Mouse (Mus musculus) kidney, embryonic 14.5 days (tissue): ENCODE results near the gene 4930519G04Rik. TPM values are rescaled to one million over a fixed set of nuclear protein-coding genes. Genes with fewer than 3 reads are reported as not detected.

Experiments used
- ATAC-seq: fragments of 200-750 bp; cut with Nextera tagmentation; 2 replicates; pipeline ENCODE4 v1.8.0; 2017; ENCODE audit warnings: moderate number of reproducible peaks, mild to moderate bottlenecking, moderate TSS enrichment, moderate library complexity; ENCODE audit not compliant: low FRiP score, low TSS enrichment
- H3K27ac ChIP-seq: fragments of 300-500 bp; sonication (generic); 2 replicates; pipeline ENCODE4 v1.5.1; 2014; ENCODE audit warnings: low read depth, mild to moderate bottlenecking, low read length, moderate library complexity, mixed read lengths
- H3K27me3 ChIP-seq: fragments of 300-500 bp; sonication (generic); 2 replicates; pipeline ENCODE4 v1.6.1; 2014; ENCODE audit warnings: mild to moderate bottlenecking, low read length; ENCODE audit not compliant: control insufficient read depth, insufficient read depth
- H3K36me3 ChIP-seq: fragments of 300-500 bp; sonication (generic); 2 replicates; pipeline ENCODE4 v1.6.1; 2014; ENCODE audit warnings: low read length, mixed read lengths; ENCODE audit not compliant: control insufficient read depth, insufficient read depth
- H3K4me1 ChIP-seq: fragments of 300-500 bp; sonication (generic); 2 replicates; pipeline ENCODE4 v1.6.1; 2014; ENCODE audit warnings: low read length, mixed read lengths; ENCODE audit not compliant: control insufficient read depth, insufficient read depth
- H3K4me2 ChIP-seq: fragments of 300-500 bp; sonication (generic); replicated peaks from 2 replicates; pipeline ENCODE4 v1.6.1; 2014; ENCODE audit warnings: low read depth, mild to moderate bottlenecking, low read length
- H3K4me3 ChIP-seq: fragments of 300-500 bp; sonication (generic); 2 replicates; pipeline ENCODE4 v1.5.1; 2014; ENCODE audit warnings: mild to moderate bottlenecking, low read length
- H3K9ac ChIP-seq: fragments of 300-500 bp; sonication (generic); 2 replicates; pipeline ENCODE4 v1.6.1; 2014; ENCODE audit warnings: low read depth, mild to moderate bottlenecking, low read length, moderate library complexity
- H3K9me3 ChIP-seq: fragments of 300-500 bp; sonication (generic); 2 replicates; pipeline ENCODE4 v1.6.1; 2016; ENCODE audit warnings: low read length; ENCODE audit not compliant: control insufficient read depth
- WGBS: fragments of 180-500 bp; shearing (Covaris S2); extraction: QIAGEN DNeasy Blood & Tissue Kit; methylation state at CpG from one replicate; pipeline ENCODE4 v1.1.7; 2014; 5-methylcytosine and 5-hydroxymethylcytosine counted together
- microRNA-seq: library from miRNA; unstranded; fragments of <30 nt; microRNA quantifications from one replicate; pipeline ENCODE4, GENCODE M21; 2016
- polyA plus RNA-seq: library from polyadenylated mRNA; unstranded; fragments of >200 nt; fragmentation: Nextera tagmentation; extraction: Ambion mirVana; gene quantifications from 2 replicates; pipeline ENCODE4 v1.2.1, GENCODE M21; 2014

Gene 4930519G04Rik
- polyA plus RNA-seq, 1 experiment from 2014 or later = not detected

GRCm38 (mm10) chr5:114926753-114927152 is 73.3 kb downstream of the 4930519G04Rik start:
- Histone ChIP-seq H3K9ac (no peak overlapping the region), H3K36me3 (no peaks in the 10 kb centered on the region), H3K27ac (no peak overlapping the region; the same call in 1 of the 2 replicates), H3K4me2 (no peak overlapping the region), H3K4me1 (peaks cover 12% of the 10 kb centered on the region), H3K4me3 (no peak overlapping the region), H3K9me3 (peaks cover 7% of the 10 kb centered on the region; the same call in 1 of the 2 replicates), H3K27me3 (no peaks in the 10 kb centered on the region)
- peak; percentile 44; the same call in 1 of the 2 replicates for ATAC-seq
- WGBS = 51% methylated on average over 9 of the region's 9 CpGs

GRCm38 (mm10) chr5:114931626-114932025 is 78.2 kb downstream of the 4930519G04Rik start:
- no peak overlapping the region for H3K4me3 ChIP-seq
- no peak overlapping the region for H3K9ac ChIP-seq
- 58% methylated on average over 5 of the region's 5 CpGs for WGBS
- H3K27me3 ChIP-seq = no peaks in the 10 kb centered on the region
- no peaks in the 10 kb centered on the region; the same call in none of the 2 replicates for H3K4me1 ChIP-seq
- no peak overlapping the region for H3K27ac ChIP-seq
- no peak overlapping the region for H3K4me2 ChIP-seq
- 0 out of 2 replicates have a peak, but pooled peaks cover 3% of the 10 kb centered on the region for H3K9me3 ChIP-seq
- H3K36me3 ChIP-seq = no peaks in the 10 kb centered on the region
- no peak for ATAC-seq

DNA sequence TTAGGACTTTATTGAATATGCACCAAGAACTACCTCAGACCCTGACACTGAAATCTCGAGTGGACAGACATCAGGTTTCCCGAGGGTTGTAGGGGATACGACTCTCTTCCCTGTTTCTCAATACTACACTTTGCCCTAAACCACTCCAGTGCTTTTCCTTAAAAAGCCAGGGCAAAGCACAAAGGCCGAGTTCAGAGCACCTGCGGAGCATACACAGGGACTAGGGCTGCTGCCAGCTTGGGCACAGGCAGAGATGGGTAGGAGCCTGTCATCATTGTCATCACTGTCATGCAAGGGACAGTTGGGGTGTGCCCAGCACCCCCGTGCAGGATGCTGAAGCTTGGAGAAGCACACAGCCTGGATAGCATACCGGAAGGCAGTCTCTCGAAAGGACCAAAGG is 79.7 kb downstream of the 4930519G04Rik start:
- Histone ChIP-seq H3K27ac (no peak overlapping the region), H3K36me3 (no peaks in the 10 kb centered on the region), H3K4me3 (no peak overlapping the region), H3K27me3 (no peaks in the 10 kb centered on the region), H3K9ac (no peak overlapping the region), H3K4me1 (no peaks in the 10 kb centered on the region), H3K4me2 (no peak overlapping the region), H3K9me3 (0 out of 2 replicates have a peak, but pooled peaks cover 3% of the 10 kb centered on the region)
- 85% methylated on average over 8 of the region's 8 CpGs for WGBS
- no peak for ATAC-seq

Small RNA genes within 50 kb of the gene (microRNA-seq; reads per million reads assigned to microRNA genes)
- 18.5 reads per million, percentile 32 among the genes with 10 or more reads in this experiment for gene Mir6240

Other genes with a start within 250 kb of the 4930519G04Rik start
- 12.8 and 18.6 TPM in 2 replicates for gene Trpv4, start 195.2 kb upstream of the 4930519G04Rik start, polyA plus RNA-seq
- gene Gltp, start 162.7 kb upstream of the 4930519G04Rik start, polyA plus RNA-seq = 42.6 and 64.5 TPM in 2 replicates
- gene Tchp, start 145.9 kb upstream of the 4930519G04Rik start, polyA plus RNA-seq = 10.0 and 18.5 TPM in 2 replicates
- 37.0 and 67.9 TPM in 2 replicates for gene Ankrd13a, start 79.0 kb upstream of the 4930519G04Rik start, polyA plus RNA-seq
- gene Git2, start 78.1 kb upstream of the 4930519G04Rik start, polyA plus RNA-seq = 32.8 and 41.7 TPM in 2 replicates
- 128 and 143 TPM in 2 replicates for gene 1500011B03Rik, start 30.2 kb upstream of the 4930519G04Rik start, polyA plus RNA-seq
- gene Gm9936, start 5.0 kb downstream of the 4930519G04Rik start, polyA plus RNA-seq = not detected in 2 replicates
- gene Oasl2, start 43.3 kb downstream of the 4930519G04Rik start, polyA plus RNA-seq = 2.2 and 4.0 TPM in 2 replicates
- gene Oasl1, start 69.6 kb downstream of the 4930519G04Rik start, polyA plus RNA-seq = 1.2 and 2.5 TPM in 2 replicates
- gene 2210016L21Rik, start 88.5 kb downstream of the 4930519G04Rik start, polyA plus RNA-seq = 51.1 and 58.9 TPM in 2 replicates
- gene Hnf1a, start 117.4 kb downstream of the 4930519G04Rik start, polyA plus RNA-seq = 5.4 and 6.8 TPM in 2 replicates
- 23.9 and 26.1 TPM in 2 replicates for gene Sppl3, start 157.5 kb downstream of the 4930519G04Rik start, polyA plus RNA-seq
- gene Gm10401, start 244.6 kb downstream of the 4930519G04Rik start, polyA plus RNA-seq = 54.5 and 60.9 TPM in 2 replicates